Mouse (Mus musculus): ENCODE data around the gene Mau2. TPM values are rescaled to one million over a fixed set of nuclear protein-coding genes. Genes with fewer than 3 reads are reported as not detected.

The Mau2 gene
- polyA plus RNA-seq, 1 experiment, result 46.0 TPM

- TF ChIP-seq CTCF (IDR thresholded peaks at IDR 0.05; ENCODE audit: control insufficient read depth, insufficient read depth, insufficient replicate concordance, low read depth, low read length), result no peak
- no peak for TF ChIP-seq POLR2A (IDR thresholded peaks at IDR 0.05; ENCODE audit: control insufficient read depth, low read depth, low read length)
- no peak overlapping the region for H3K27ac ChIP-seq (ENCODE audit: control insufficient read depth, insufficient read depth, low read depth, low read length)
- H3K4me1 ChIP-seq (ENCODE audit: control insufficient read depth, insufficient read depth, low read length), result no peaks in the 10 kb centered on the region
- no peaks in the 10 kb centered on the region for H3K36me3 ChIP-seq (ENCODE audit: control insufficient read depth, insufficient read depth, low read length)
- H3K4me3 ChIP-seq (ENCODE audit: control insufficient read depth, low read depth, low read length), result no peak overlapping the region
- no peaks in the 10 kb centered on the region for H3K27me3 ChIP-seq (ENCODE audit: control insufficient read depth, insufficient read depth, low read length)
Observed at GRCm38 (mm10) chr8:69987744-69988143, 54.8 kb downstream of the Mau2 start.

GRCm38 (mm10) chr8:69984876-69985553 is 57.5 kb downstream of the Mau2 start:
- no peak for TF ChIP-seq CTCF (IDR thresholded peaks at IDR 0.05; ENCODE audit: control insufficient read depth, insufficient read depth, insufficient replicate concordance, low read depth, low read length)
- no peak for TF ChIP-seq POLR2A (IDR thresholded peaks at IDR 0.05; ENCODE audit: control insufficient read depth, low read depth, low read length)
- Histone ChIP-seq H3K27ac (ENCODE audit: control insufficient read depth, insufficient read depth, low read depth, low read length) (no peak overlapping the region), H3K4me1 (ENCODE audit: control insufficient read depth, insufficient read depth, low read length) (no peaks in the 10 kb centered on the region), H3K36me3 (ENCODE audit: control insufficient read depth, insufficient read depth, low read length) (no peaks in the 10 kb centered on the region), H3K4me3 (ENCODE audit: control insufficient read depth, low read depth, low read length) (no peak overlapping the region), H3K27me3 (ENCODE audit: control insufficient read depth, insufficient read depth, low read length) (no peaks in the 10 kb centered on the region)

GRCm38 (mm10) chr8:69978456-69978855 is 64.1 kb downstream of the Mau2 start:
- H3K27me3 ChIP-seq (ENCODE audit: control insufficient read depth, insufficient read depth, low read length), result no peaks in the 10 kb centered on the region
- no peaks in the 10 kb centered on the region for H3K36me3 ChIP-seq (ENCODE audit: control insufficient read depth, insufficient read depth, low read length)
- no peak overlapping the region for H3K4me3 ChIP-seq (ENCODE audit: control insufficient read depth, low read depth, low read length)
- TF ChIP-seq CTCF (IDR thresholded peaks at IDR 0.05; ENCODE audit: control insufficient read depth, insufficient read depth, insufficient replicate concordance, low read depth, low read length) (no peak), POLR2A (IDR thresholded peaks at IDR 0.05; ENCODE audit: control insufficient read depth, low read depth, low read length) (no peak)
- no peak overlapping the region for H3K27ac ChIP-seq (ENCODE audit: control insufficient read depth, insufficient read depth, low read depth, low read length)
- peaks cover 5% of the 10 kb centered on the region for H3K4me1 ChIP-seq (ENCODE audit: control insufficient read depth, insufficient read depth, low read length)

- Histone ChIP-seq H3K27ac (ENCODE audit: control insufficient read depth, insufficient read depth, low read depth, low read length) (peak overlapping the region; percentile 84), H3K27me3 (ENCODE audit: control insufficient read depth, insufficient read depth, low read length) (no peaks in the 10 kb centered on the region), H3K36me3 (ENCODE audit: control insufficient read depth, insufficient read depth, low read length) (no peaks in the 10 kb centered on the region), H3K4me1 (ENCODE audit: control insufficient read depth, insufficient read depth, low read length) (peaks cover 10% of the 10 kb centered on the region), H3K4me3 (ENCODE audit: control insufficient read depth, low read depth, low read length) (peak overlapping the region; percentile 99)
- TF ChIP-seq POLR2A (IDR thresholded peaks at IDR 0.05; ENCODE audit: control insufficient read depth, low read depth, low read length) (no peak), CTCF (IDR thresholded peaks at IDR 0.05; ENCODE audit: control insufficient read depth, insufficient read depth, insufficient replicate concordance, low read depth, low read length) (no peak)
Observed at GRCm38 (mm10) chr8:69974806-69975205, 67.7 kb downstream of the Mau2 start.

GRCm38 (mm10) chr8:69974194-69974614 is 68.3 kb downstream of the Mau2 start:
- Histone ChIP-seq H3K27ac (ENCODE audit: control insufficient read depth, insufficient read depth, low read depth, low read length) (peak overlapping the region; percentile 84), H3K4me1 (ENCODE audit: control insufficient read depth, insufficient read depth, low read length) (peaks cover 10% of the 10 kb centered on the region), H3K4me3 (ENCODE audit: control insufficient read depth, low read depth, low read length) (peak overlapping the region; percentile 99), H3K27me3 (ENCODE audit: control insufficient read depth, insufficient read depth, low read length) (no peaks in the 10 kb centered on the region), H3K36me3 (ENCODE audit: control insufficient read depth, insufficient read depth, low read length) (no peaks in the 10 kb centered on the region)
- TF ChIP-seq CTCF (IDR thresholded peaks at IDR 0.05; ENCODE audit: control insufficient read depth, insufficient read depth, insufficient replicate concordance, low read depth, low read length), result no peak
- TF ChIP-seq POLR2A (IDR thresholded peaks at IDR 0.05; ENCODE audit: control insufficient read depth, low read depth, low read length), result peak; percentile 58

- Histone ChIP-seq H3K36me3 (ENCODE audit: control insufficient read depth, insufficient read depth, low read length) (no peaks in the 10 kb centered on the region), H3K27ac (ENCODE audit: control insufficient read depth, insufficient read depth, low read depth, low read length) (peak overlapping the region; percentile 83), H3K4me3 (ENCODE audit: control insufficient read depth, low read depth, low read length) (peak overlapping the region; percentile 99), H3K4me1 (ENCODE audit: control insufficient read depth, insufficient read depth, low read length) (peaks cover 10% of the 10 kb centered on the region), H3K27me3 (ENCODE audit: control insufficient read depth, insufficient read depth, low read length) (no peaks in the 10 kb centered on the region)
- TF ChIP-seq POLR2A (IDR thresholded peaks at IDR 0.05; ENCODE audit: control insufficient read depth, low read depth, low read length) (no peak), CTCF (IDR thresholded peaks at IDR 0.05; ENCODE audit: control insufficient read depth, insufficient read depth, insufficient replicate concordance, low read depth, low read length) (no peak)
Observed at GRCm38 (mm10) chr8:69973442-69974161, 68.9 kb downstream of the Mau2 start.

GRCm38 (mm10) chr8:69973063-69973441 is 69.5 kb downstream of the Mau2 start:
- H3K27ac ChIP-seq (ENCODE audit: control insufficient read depth, insufficient read depth, low read depth, low read length), result no peak overlapping the region; the same call in 1 of the 2 replicates
- no peaks in the 10 kb centered on the region for H3K27me3 ChIP-seq (ENCODE audit: control insufficient read depth, insufficient read depth, low read length)
- peak overlapping the region; percentile 99 for H3K4me3 ChIP-seq (ENCODE audit: control insufficient read depth, low read depth, low read length)
- peaks cover 10% of the 10 kb centered on the region for H3K4me1 ChIP-seq (ENCODE audit: control insufficient read depth, insufficient read depth, low read length)
- TF ChIP-seq POLR2A (IDR thresholded peaks at IDR 0.05; ENCODE audit: control insufficient read depth, low read depth, low read length) (no peak), CTCF (IDR thresholded peaks at IDR 0.05; ENCODE audit: control insufficient read depth, insufficient read depth, insufficient replicate concordance, low read depth, low read length) (no peak)
- no peaks in the 10 kb centered on the region for H3K36me3 ChIP-seq (ENCODE audit: control insufficient read depth, insufficient read depth, low read length)
